Mouse (Mus musculus): ENCODE measurements around the gene Tmem106a.
"Not testable (repeated sequence)": the region's sequence is repeated elsewhere in the genome, so short reads cannot be mapped to it uniquely, and the experiment has no call there.

Tmem106a gene

DNA sequence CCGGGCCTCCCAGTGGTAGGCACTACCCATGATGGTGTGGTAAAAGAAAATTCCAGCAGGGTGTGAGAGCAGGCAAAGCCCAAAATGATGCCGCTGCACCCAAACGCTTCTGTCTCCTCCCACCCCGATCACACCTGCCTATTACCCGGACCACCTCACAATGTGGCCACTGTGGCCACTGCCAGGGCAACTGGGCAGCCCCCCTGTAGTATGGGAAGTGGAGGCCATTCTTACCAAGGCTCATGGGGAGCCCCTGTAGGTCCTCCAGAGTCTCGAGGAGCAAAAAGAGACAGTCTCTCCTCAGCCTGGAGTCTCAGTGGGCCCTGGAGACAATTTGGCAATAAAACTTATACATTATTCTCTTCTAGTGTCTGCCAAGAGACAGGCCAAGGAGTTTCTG, 17.1 kb downstream of the Tmem106a start, which contains the start of gene Gm11634:
Gene Gm11634, minus strand, starts transcription at position 101 of the 400 bp plus-strand sequence.
- no peak for DNase-seq (ENCODE audit: low read depth, low spot score)

GRCm38 (mm10) chr11:101602491-101602890, 20.4 kb downstream of the Tmem106a start:
- peak; percentile 80 for DNase-seq (ENCODE audit: low read depth, low spot score)

DNA sequence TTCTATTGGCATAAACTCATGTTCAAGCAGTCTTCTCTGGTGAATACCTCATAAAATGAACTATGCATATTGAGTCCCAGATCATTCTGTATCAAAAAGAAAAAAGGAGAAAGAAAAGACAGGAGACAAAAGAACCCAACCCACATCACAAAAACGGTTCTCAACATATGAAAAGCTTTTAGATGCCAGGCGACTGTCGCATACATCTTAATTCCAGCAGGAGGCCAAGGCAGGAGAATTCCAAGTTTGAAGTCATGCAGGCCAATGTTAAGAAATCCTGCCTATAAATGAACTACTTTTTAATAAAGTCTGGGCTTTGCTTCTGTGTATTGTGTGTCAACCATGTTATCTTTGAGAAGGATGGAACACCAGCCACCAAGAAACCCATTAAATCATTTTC, 22.1 kb downstream of the Tmem106a start:
- DNase-seq (ENCODE audit: low read depth, low spot score) = no peak

- peak; percentile 87 for DNase-seq (ENCODE audit: low read depth, low spot score)
Measured at GRCm38 (mm10) chr11:101604531-101605453, 22.8 kb downstream of the Tmem106a start.

DNA sequence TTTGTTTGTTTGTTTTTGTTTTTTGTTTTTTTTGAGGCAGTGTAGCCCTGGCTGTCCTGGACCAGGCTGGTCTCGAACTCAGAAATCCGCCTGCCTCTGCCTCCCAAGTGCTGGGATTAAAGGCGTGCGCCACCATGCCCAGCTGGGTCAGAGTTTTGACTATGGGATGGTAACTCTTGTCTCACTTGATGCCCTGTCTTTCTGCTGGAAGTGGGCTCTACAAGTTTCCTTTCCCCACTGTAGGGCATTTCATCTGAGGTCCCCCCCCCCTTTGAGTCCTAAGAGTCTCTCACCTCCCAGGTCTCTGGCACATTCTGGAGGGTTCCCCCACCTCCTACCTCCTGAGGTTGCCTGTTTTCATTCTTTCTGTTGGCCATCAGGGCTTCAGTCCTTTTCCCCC, 25.1 kb downstream of the Tmem106a start:
- DNase-seq (ENCODE audit: low read depth, low spot score) = not testable (repeated sequence)

- no peak for DNase-seq (ENCODE audit: low read depth, low spot score)
Measured at GRCm38 (mm10) chr11:101610445-101610844, 28.4 kb downstream of the Tmem106a start.

DNA sequence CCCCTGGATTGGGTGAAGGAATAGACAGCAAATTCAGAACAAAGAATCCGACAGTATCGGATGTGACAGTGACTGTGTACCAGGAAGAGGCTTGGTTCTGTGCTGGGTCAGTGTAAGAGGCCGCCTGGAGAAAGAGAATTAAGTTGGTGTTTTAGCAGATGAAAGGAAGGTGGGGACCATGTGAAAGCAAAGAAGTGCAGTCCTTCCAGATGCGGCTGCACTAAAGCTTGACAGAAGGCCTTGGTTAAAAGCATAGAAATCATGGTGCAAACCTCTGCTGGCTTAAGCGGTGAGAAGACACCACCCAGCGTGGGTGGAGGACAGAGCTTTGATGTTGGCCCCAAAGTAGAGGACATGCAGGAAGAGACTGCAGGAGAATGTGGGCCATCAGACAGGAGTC, 31.6 kb downstream of the Tmem106a start:
- DNase-seq (ENCODE audit: low read depth, low spot score) = no peak

DNA sequence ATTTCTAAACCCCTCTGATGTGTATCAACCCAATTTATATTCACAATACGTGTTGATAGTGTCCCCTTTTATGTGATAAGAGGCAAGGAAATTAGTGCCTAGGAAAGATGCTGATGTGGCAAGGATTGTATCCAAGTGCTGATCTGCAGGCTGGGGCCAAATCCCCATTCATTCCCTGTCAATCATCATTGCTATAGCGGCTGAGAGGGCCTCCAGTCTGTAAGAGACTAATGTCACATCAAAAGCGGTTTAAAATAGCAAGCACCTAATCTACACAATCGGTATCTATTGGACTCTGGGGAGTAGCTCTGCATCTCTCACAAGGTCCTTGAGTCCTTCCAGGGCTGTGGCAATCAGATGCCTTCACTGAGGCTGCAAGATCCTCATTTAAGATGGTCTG, 32.1 kb downstream of the Tmem106a start:
- no peak for DNase-seq (ENCODE audit: low read depth, low spot score)

DNA sequence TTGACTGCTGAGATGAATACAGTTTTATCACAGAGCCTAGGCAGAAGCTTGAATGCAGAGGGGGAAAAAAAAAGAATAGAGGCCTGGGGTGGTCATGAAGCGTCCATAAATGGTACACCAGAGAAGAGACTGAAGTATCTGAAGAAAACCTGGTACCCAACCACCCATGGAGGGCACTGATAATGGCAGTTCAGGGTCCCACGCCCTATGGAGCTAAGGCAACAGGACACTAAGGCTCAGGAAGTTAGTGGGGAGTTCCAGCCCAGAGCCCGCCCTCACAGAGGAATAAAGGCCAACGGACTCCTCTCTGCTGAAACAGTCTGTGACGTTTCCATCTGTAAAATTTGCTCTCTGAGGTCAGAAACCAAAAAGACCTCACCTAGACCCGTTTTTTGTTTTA, 33.3 kb downstream of the Tmem106a start:
- DNase-seq (ENCODE audit: low read depth, low spot score) = no peak

DNA sequence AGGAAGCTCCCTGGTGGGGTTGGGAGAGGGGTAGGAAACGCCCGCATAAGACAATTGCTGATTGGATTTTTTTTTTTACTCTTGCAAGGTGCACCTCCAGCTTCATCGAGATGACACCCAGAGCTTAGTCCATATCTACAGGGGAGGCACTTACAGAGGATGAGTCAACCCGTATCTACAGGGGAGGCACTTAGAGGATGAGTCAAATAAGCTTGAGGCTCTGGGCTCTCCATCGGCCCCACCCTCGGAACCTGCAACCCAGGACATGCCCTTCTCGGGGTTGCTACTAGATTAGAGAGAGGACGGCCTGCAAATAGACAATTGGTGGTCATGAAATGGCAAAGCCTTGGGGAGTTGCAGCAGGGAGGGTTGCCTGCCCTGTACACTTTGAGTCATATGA, 34.1 kb downstream of the Tmem106a start:
- DNase-seq (ENCODE audit: low read depth, low spot score) = no peak

GRCm38 (mm10) chr11:101616948-101617767, 35.1 kb downstream of the Tmem106a start:
- no peak for DNase-seq (ENCODE audit: low read depth, low spot score)

- peak; percentile 82 for DNase-seq (ENCODE audit: low read depth, low spot score)
Measured at GRCm38 (mm10) chr11:101617849-101618248, 35.8 kb downstream of the Tmem106a start.

DNA sequence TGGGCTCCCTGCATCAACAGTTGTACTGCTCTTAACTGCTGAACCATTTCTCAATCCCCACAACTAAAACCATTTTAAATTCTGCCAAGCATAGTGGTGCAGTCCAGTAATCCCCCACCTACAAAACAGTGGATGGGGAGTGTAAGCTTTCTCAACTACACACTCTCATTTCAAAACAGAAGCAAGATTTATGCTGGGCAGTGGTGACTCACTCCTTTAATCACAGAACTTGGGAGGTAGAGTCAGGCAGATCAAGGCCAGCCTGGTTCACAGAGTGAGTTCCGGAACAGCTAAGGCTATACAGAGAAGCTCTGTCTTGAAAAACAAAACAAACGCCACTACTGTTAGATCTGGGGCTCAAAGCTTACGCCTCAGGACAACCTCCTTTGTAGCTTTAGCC, 36.6 kb downstream of the Tmem106a start:
- DNase-seq (ENCODE audit: low read depth, low spot score) = no peak

DNA sequence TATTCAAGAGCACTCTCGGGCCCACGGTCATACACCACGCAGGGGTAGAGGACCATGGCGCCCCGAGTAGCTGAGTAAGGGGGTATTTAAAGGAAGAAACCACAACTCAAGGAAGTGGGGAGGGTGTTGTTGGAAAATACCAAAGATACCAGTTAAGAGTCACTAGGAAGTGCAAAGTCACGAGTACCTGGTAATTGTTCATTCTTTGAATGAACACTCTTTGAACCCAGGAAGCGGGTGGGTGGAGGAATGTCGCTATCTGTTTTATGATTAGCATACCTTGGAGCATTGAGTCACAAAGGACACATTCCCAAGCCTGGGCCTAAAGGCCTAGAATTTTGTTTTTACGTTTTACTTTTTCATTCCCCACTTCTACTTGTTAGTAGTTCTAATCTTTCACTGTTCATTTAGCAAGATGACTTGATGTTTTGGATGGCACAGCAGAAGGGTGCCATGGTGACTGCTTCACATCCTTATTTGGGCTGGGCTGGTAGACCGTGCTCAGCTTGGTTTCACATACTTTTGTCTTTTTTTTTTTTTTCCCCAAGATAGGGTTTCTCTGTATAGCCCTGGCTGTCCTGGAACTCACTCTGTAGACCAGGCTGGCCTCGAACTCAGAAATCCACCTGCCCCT, 38.1 kb downstream of the Tmem106a start:
- DNase-seq (ENCODE audit: low read depth, low spot score) = peak; percentile 46

DNA sequence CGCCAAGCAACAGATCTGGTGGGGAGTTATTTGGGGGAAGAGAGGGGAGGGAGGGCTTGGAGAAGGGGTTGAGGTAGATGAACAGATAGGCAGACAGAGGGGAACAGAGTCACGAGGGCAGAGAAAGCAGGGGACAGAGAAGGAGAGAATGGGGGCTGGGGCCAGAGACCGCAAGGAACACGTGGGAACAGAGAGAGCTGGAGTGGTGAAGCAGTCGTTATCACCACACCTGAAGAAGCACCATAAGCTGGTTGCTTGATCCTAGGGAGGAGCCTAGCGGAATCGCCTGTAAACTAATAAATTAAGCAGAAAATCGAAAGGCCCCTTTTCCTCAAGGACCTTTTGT, 44.6 kb downstream of the Tmem106a start:
- no peak for DNase-seq (ENCODE audit: low read depth, low spot score)

DNA sequence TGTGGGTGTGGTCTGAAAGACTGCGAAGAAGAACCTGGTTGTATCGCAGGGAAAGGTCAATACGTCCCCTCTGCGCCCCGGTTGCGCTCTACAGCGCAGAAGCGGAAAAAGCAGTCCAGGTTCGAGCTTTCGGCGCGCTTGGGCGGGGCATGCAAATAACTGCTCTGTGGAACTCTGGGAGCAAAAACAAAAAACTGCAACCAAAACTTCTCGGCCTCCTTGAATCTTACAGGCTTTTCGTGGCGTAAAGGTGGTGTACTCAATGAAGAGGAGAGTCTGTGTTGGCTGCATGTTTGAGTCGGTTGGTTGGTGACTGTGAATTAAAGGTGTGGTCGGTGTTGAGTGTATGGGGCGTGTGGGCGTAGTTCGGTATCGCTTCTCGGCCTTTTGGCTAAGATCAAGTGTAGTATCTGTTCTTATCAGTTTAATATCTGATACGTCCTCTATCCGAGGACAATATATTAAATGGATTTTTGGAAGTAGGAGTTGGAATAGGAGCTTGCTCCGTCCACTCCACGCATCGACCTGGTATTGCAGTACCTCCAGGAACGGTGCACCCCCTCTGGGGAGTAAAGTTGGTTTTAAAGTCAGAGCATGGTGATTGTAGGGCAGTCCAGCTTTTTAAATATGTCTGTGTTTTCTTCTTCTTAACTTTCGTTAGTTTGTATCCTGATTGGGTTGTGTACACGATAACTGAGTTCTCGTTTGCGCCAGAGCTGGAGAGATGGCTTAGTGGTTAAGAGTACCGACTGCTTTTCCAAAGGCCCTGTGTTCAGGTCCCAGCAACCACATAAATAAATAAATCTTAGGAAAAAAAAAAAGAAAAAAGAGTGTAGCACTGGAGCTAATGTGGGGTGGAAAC, 45.2 kb downstream of the Tmem106a start, which contains the start of gene Rdm1:
Gene Rdm1, plus strand, starts transcription at position 201 of the 862 bp plus-strand sequence.
- DNase-seq (ENCODE audit: low read depth, low spot score) = peak; percentile 88

- peak; percentile 93 for DNase-seq (ENCODE audit: low read depth, low spot score)
Measured at GRCm38 (mm10) chr11:101627857-101628559, 46.0 kb downstream of the Tmem106a start.

DNA sequence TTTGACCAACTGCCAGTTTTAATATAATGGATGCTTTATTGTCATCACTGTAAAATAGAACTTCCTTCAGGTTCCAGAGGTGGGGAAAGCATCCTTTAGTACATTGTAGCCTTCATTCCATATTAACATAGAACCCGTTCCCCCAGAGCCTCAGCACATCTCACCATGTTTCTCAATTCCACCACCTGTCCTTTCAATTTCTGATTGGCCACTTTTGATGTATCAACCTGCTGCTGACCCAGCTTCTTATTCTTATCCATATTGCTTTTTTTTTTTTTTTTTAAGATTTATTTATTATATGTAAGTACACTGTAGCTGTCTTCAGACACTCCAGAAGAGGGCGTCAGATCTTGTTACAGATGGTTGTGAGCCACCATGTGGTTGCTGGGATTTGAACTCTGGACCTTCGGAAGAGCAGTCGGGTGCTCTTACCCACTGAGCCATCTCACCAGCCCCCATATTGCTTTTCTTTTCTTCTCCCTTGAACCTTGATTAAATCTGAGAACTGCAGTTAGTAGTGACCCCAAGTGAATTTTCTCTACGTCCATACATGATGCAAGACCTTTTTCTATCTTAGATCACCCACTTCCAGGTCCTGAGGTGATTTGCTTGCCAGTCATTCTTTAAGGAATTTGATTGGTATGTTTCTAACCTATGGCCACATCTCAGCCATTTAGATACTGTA, 46.8 kb downstream of the Tmem106a start:
- not testable (repeated sequence) for DNase-seq (ENCODE audit: low read depth, low spot score)

- DNase-seq (ENCODE audit: low read depth, low spot score) = no peak
Measured at GRCm38 (mm10) chr11:101635660-101636059, 53.6 kb downstream of the Tmem106a start.

DNA sequence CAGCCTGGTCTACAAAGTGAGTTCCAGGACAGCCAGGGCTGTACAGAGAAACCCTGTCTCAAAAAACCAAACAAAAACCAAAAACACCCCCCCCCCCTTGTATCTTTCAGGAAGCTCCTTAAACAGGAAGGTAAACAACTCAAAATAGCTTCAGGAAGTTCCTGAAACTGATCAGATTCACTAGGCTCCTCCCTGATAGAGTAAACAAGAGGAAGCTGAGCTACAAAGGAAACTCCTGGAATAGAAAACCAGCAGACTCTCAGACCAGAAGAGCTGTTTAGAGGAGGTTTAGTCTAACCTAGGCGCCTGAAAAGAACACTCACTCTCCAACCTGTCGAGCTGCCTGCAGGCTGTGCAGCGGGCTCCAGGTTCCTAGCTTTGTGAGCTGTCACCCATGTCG, 57.7 kb downstream of the Tmem106a start:
- no peak for DNase-seq (ENCODE audit: low read depth, low spot score)

All from CD4-positive, CD25-positive, alpha-beta regulatory T cell, adult 2 months (primary cell).